Mouse (Mus musculus): Measurements from ENCODE around the gene Mustn1. TPM values are rescaled to one million over a fixed set of nuclear protein-coding genes. Genes with fewer than 3 reads are reported as not detected.

The Mustn1 gene
- 1 to 10 TPM in 1 of 2 experiments, under 1 TPM in 1; 0.26 to 1.0 TPM for polyA plus RNA-seq (2017; shearing (Covaris generic))

GRCm38 (mm10) chr14:30878958-30879571 lies at the start of gene Mustn1:
Mustn1 (plus strand) TSS chr14:30879200.
- ATAC-seq = no peak

- ATAC-seq = no peak
Measured at GRCm38 (mm10) chr14:30837416-30837996, 41.5 kb upstream of the Mustn1 start.

GRCm38 (mm10) chr14:30843701-30844100 lies 35.3 kb upstream of the Mustn1 start:
- no peak for ATAC-seq

GRCm38 (mm10) chr14:30850504-30850903 lies 28.5 kb upstream of the Mustn1 start:
- ATAC-seq = no peak

- ATAC-seq = no peak
Measured at GRCm38 (mm10) chr14:30852325-30852724, 26.7 kb upstream of the Mustn1 start.

GRCm38 (mm10) chr14:30855316-30855715 lies 23.7 kb upstream of the Mustn1 start:
- no peak for ATAC-seq

- no peak for ATAC-seq
Measured at GRCm38 (mm10) chr14:30856885-30857507, 22.0 kb upstream of the Mustn1 start.

GRCm38 (mm10) chr14:30857990-30858389 lies 21.0 kb upstream of the Mustn1 start:
- ATAC-seq = no peak

GRCm38 (mm10) chr14:30861421-30862125 lies 17.4 kb upstream of the Mustn1 start:
- ATAC-seq = no peak

GRCm38 (mm10) chr14:30862368-30862767 lies 16.6 kb upstream of the Mustn1 start:
- ATAC-seq = no peak

- ATAC-seq = no peak
Measured at GRCm38 (mm10) chr14:30865311-30865710, 13.7 kb upstream of the Mustn1 start.

- no peak for ATAC-seq
Measured at GRCm38 (mm10) chr14:30867042-30867441, 12.0 kb upstream of the Mustn1 start.

GRCm38 (mm10) chr14:30868826-30869225 lies 10.2 kb upstream of the Mustn1 start:
- no peak for ATAC-seq

GRCm38 (mm10) chr14:30869391-30869801 lies 9.6 kb upstream of the Mustn1 start:
- no peak for ATAC-seq

- no peak for ATAC-seq
Measured at GRCm38 (mm10) chr14:30870206-30871147, 8.5 kb upstream of the Mustn1 start.

GRCm38 (mm10) chr14:30874095-30874700 lies 4.8 kb upstream of the Mustn1 start:
- no peak for ATAC-seq

GRCm38 (mm10) chr14:30875130-30875865 lies 3.7 kb upstream of the Mustn1 start:
- ATAC-seq = no peak

GRCm38 (mm10) chr14:30875955-30876354 lies 3.0 kb upstream of the Mustn1 start:
- no peak for ATAC-seq

- no peak for ATAC-seq
Measured at GRCm38 (mm10) chr14:30876451-30876850, 2.5 kb upstream of the Mustn1 start.

- no peak for ATAC-seq
Measured at GRCm38 (mm10) chr14:30877827-30878226, 1.2 kb upstream of the Mustn1 start.

GRCm38 (mm10) chr14:30879794-30880193 lies 794 bp downstream of the Mustn1 start:
- no peak for ATAC-seq
